10 mouse cellular contexts compared by ENCODE assay signal in the genomic region with DNA sequence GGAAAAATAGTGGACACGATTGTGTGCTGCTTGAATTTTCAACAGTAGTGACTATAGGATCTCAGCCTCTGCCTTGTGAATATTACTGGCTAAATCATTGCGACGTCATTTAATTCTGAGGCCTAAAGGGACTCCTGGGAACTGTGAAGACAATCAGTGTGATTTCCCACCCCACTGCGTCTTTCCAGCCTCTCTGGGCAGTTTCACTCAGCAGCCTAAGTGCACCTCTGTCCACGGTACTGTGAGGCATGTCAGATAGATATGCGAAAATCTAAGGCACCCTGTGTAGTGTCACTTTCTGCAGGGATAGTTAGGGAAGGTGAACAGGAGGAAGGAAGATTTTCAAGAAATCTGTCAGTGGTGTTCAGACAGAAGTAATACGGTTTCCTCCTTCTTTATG. TPM values are rescaled to one million over a fixed set of nuclear protein-coding genes. Genes with fewer than 3 reads are reported as not detected.
DNase-seq lines count a peak whose midpoint lies in the region; ATAC-seq lines count a peak whose summit lies in the region.
"Had no signal": no experiment of that assay in that cellular context is flagged by ENCODE, and none has a peak within 500 bp of the region (broad histone marks: within the 10 kb centered on the region; RNA-seq: fewer than 3 reads in every experiment).

No protein-coding gene starts in this region.

- no peak overlapping the region for H3K4me3 ChIP-seq in lung, embryonic 16.5 days (ENCODE audit: low read length)
- H3K4me3 ChIP-seq in limb, embryonic 12.5 days (replicated peaks) = peak overlapping the region; percentile 58; the same call in 1 of the 2 replicates
- peak overlapping the region; percentile 57; the same call in 1 of the 2 replicates for H3K4me3 ChIP-seq in stomach, embryonic 15.5 days (replicated peaks)

- peak overlapping the region; percentile 96; the same call in 1 of the 2 replicates for H3K4me2 ChIP-seq in lung, embryonic 16.5 days (ENCODE audit: low read depth, low read length)
- H3K4me2 ChIP-seq in limb, embryonic 12.5 days = peak overlapping the region; percentile 96
- peak overlapping the region; percentile 99; the same call in 1 of the 2 replicates for H3K4me2 ChIP-seq in stomach, embryonic 15.5 days

- 0 out of 2 replicates have a peak, but pooled peaks have one; percentile 0 for ATAC-seq in frontal cortex, adult (ENCODE audit: low TSS enrichment)
- ATAC-seq in lung, embryonic 16.5 days (ENCODE audit: low read depth) = no peak
- ATAC-seq in limb, embryonic 12.5 days (ENCODE audit: insufficient number of reproducible peaks, insufficient read depth, low FRiP score, low TSS enrichment, low read depth) = no peak
- no peak for ATAC-seq in stomach, embryonic 15.5 days (ENCODE audit: insufficient read depth, low FRiP score, low read depth)

- H3K27ac ChIP-seq in lung, embryonic 16.5 days (ENCODE audit: low read length) = no peak overlapping the region
- no peak overlapping the region for H3K27ac ChIP-seq in limb, embryonic 12.5 days
- no peak overlapping the region for H3K27ac ChIP-seq in stomach, embryonic 15.5 days
- H3K27ac ChIP-seq: liver, embryonic 14.5 days had no signal

- H3K9ac ChIP-seq in lung, embryonic 16.5 days (ENCODE audit: low read length) = no peak overlapping the region
- H3K9ac ChIP-seq in limb, embryonic 12.5 days (replicated peaks) = no peak overlapping the region
- no peak overlapping the region for H3K9ac ChIP-seq in stomach, embryonic 15.5 days
- H3K9ac ChIP-seq: liver, embryonic 14.5 days had no signal

- peaks cover 27% of the 10 kb centered on the region for H3K27me3 ChIP-seq in lung, embryonic 16.5 days (ENCODE audit: control insufficient read depth, insufficient read depth, low read depth, low read length)
- H3K27me3 ChIP-seq in limb, embryonic 12.5 days = peaks cover 68% of the 10 kb centered on the region
- peaks cover 26% of the 10 kb centered on the region for H3K27me3 ChIP-seq in stomach, embryonic 15.5 days (replicated peaks)

- H3K36me3 ChIP-seq in lung, embryonic 16.5 days (ENCODE audit: control insufficient read depth, insufficient read depth, low read length) = no peaks in the 10 kb centered on the region
- no peaks in the 10 kb centered on the region for H3K36me3 ChIP-seq in limb, embryonic 12.5 days
- no peaks in the 10 kb centered on the region for H3K36me3 ChIP-seq in stomach, embryonic 15.5 days

- DNase-seq in frontal cortex, adult 2 months (ENCODE audit: extremely low spot score in 1 of 2, low spot score in 1 of 2) = no peak
- no peak for DNase-seq in lung, postnatal 14 days
- no peak for DNase-seq in right cerebral cortex, adult 18-20 months
- no peak for DNase-seq in cerebellum, adult 18-20 months

- WGBS in lung, embryonic 16.5 days = 36% methylated on average over 7 of the region's 7 CpGs
- 40% methylated on average over 7 of the region's 7 CpGs for WGBS in limb, embryonic 12.5 days
- 44% methylated on average over 7 of the region's 7 CpGs for WGBS in stomach, embryonic 15.5 days

- H3K9me3 ChIP-seq in lung, embryonic 16.5 days (ENCODE audit: control insufficient read depth, low read length) = no peaks in the 10 kb centered on the region
- no peaks in the 10 kb centered on the region for H3K9me3 ChIP-seq in limb, embryonic 12.5 days
- no peaks in the 10 kb centered on the region for H3K9me3 ChIP-seq in stomach, embryonic 15.5 days

- H3K4me1 ChIP-seq in lung, embryonic 16.5 days (replicated peaks; ENCODE audit: control insufficient read depth, insufficient read depth, low read length) = peaks cover 16% of the 10 kb centered on the region
- H3K4me1 ChIP-seq in limb, embryonic 12.5 days (replicated peaks) = peaks cover 40% of the 10 kb centered on the region
- peaks cover 15% of the 10 kb centered on the region for H3K4me1 ChIP-seq in stomach, embryonic 15.5 days

RNA-seq across cellular contexts. Expression of a gene that starts 0.6 kb away (rescaled TPM):
- polyA plus RNA-seq in frontal cortex, adult 2 months (2012; rRNA removed) = 264 and 296 TPM in 2 replicates
- polyA plus RNA-seq in lung, embryonic 16.5 days (2015; fragmentation: Nextera tagmentation; extraction: Ambion mirVana) = 0.64 and 1.3 TPM in 2 replicates
- 2.1 and 3.3 TPM in 2 replicates for polyA plus RNA-seq in limb, embryonic 12.5 days (2016; fragmentation: Nextera tagmentation; extraction: Ambion mirVana)
- polyA plus RNA-seq in stomach, embryonic 15.5 days (2015; fragmentation: Nextera tagmentation; extraction: Ambion mirVana) = 3.1 and 3.3 TPM in 2 replicates
- polyA plus RNA-seq: Patski had no signal

Comparison
In these comparisons a context has a peak if more than half of its experiments do, and no peak if none do; other contexts are left out.
1. RNA of a gene that starts 0.6 kb away (polyA plus RNA-seq): 264 to 296 TPM in frontal cortex, adult 2 months; 3.1 to 3.3 TPM in stomach, embryonic 15.5 days, 2.1 to 3.3 TPM in limb, embryonic 12.5 days and 0.64 to 1.3 TPM in lung, embryonic 16.5 days; every median in the first group is over 10 times any median in the second.
2. Peak in every context shown above with its lines, with median percentiles within 50 percentile points of each other: H3K4me2 ChIP-seq.